Mouse (Mus musculus) olfactory bulb, adult 2 months (tissue): ENCODE results near the gene Grik3.

Source experiments
- CTCF ChIP-seq: fragments of 200-500 bp; IDR thresholded peaks from 2 replicates; pipeline ENCODE4 v1.5.1; 2012; ENCODE audit warnings: low read depth, mild to moderate bottlenecking, low read length, moderate library complexity; ENCODE audit not compliant: insufficient read depth
- POLR2A ChIP-seq: fragments of 200-500 bp; IDR thresholded peaks from 2 replicates; pipeline ENCODE4 v1.6.1; 2012; ENCODE audit warnings: mild to moderate bottlenecking, low read depth, low read length, moderate library complexity; ENCODE audit not compliant: insufficient read depth

- TF ChIP-seq CTCF (no peak), POLR2A (no peak)
Observed at GRCm38 (mm10) chr4:125717881-125718280, 227.4 kb downstream of the Grik3 start.
